Mouse (Mus musculus) testis, adult 10 weeks (tissue): ENCODE data around the gene Ear10. TPM values are rescaled to one million over a fixed set of nuclear protein-coding genes. Genes with fewer than 3 reads are reported as not detected.

Experiments used
- polyA plus RNA-seq: library from polyadenylated mRNA; stranded (reverse); fragments of 350-450 nt; fragmentation: Illumina TruSeq; extraction: RNeasy Lipid Tissue Mini Kit (QIAGEN cat#74804); gene quantifications from one replicate; pipeline ENCODE4 v1.2.3, GENCODE M21; 2014; ENCODE audit warnings: low read depth, low replicate concordance

The Ear10 gene
- polyA plus RNA-seq, result not detected

GRCm38 (mm10) chr14:43923459-43923858 lies at the start of gene Ear10:
Gene Ear10 (minus strand): TSS chr14:43923559.

GRCm38 (mm10) chr14:43956769-43957168 lies 33.4 kb upstream of the Ear10 start, which contains the start of gene Ang5:
Gene Ang5 (plus strand): TSS chr14:43957069.

GRCm38 (mm10) chr14:43924688-43925403 lies 1.5 kb upstream of the Ear10 start, which contains the start of gene Gm8113:
Gene Gm8113 (plus strand): TSS chr14:43925390.

GRCm38 (mm10) chr14:43875417-43875816 lies 47.9 kb downstream of the Ear10 start, which contains the start of gene Ear1:
Gene Ear1 (minus strand): TSS chr14:43875517.

Other genes starting within 250 kb of the Ear10 start
- gene Gm8165, start 246.4 kb downstream of the Ear10 start, polyA plus RNA-seq, result 1.0 TPM
- 2.6 TPM for gene Gm7324, start 225.7 kb downstream of the Ear10 start, polyA plus RNA-seq
- 2.5 TPM for gene Gm16506, start 196.1 kb downstream of the Ear10 start, polyA plus RNA-seq
- gene Gm6526, start 175.7 kb downstream of the Ear10 start, polyA plus RNA-seq, result 13.0 TPM
- 8.0 TPM for gene Gm8180, start 138.8 kb downstream of the Ear10 start, polyA plus RNA-seq
- 0.35 TPM for gene Ear1, start 48.0 kb downstream of the Ear10 start, polyA plus RNA-seq
- 0.83 TPM for gene Gm8113, start 1.8 kb upstream of the Ear10 start, polyA plus RNA-seq
- gene Ang5, start 33.5 kb upstream of the Ear10 start, polyA plus RNA-seq, result not detected
- gene Ang6, start 78.7 kb upstream of the Ear10 start, polyA plus RNA-seq, result not detected
- gene Ear2, start 179.1 kb upstream of the Ear10 start, polyA plus RNA-seq, result not detected
- gene Gm3327, start 200.3 kb upstream of the Ear10 start, polyA plus RNA-seq, result 13.0 TPM